Mouse (Mus musculus): ENCODE data around the gene Sulf2. TPM values are rescaled to one million over a fixed set of nuclear protein-coding genes. Genes with fewer than 3 reads are reported as not detected.

The Sulf2 gene
- polyA plus RNA-seq (2011; ENCODE audit: insufficient read depth, insufficient read length, low read depth, missing spikeins) = 116 and 119 TPM in 2 replicates

DNA sequence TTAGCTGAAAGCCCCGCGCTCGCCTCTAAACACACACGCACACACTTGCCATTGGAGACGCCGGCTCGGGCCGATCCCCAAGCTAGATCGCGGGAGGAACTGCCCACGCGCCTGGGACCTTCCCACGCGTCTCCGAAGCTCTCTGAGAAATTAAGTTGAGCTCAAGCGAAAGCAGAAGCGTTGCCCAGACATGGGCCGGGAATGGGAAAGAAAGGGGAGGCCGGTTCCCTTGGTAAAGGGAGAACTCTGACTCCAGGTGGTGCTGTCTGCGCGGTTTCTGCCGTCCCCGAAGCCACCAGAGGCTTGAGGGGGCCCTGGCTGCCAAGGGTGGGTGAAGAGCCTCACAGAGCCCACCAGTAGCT is at the start of gene Sulf2:
TSS of gene Sulf2 (minus strand) at position 210 of the 362 bp plus-strand sequence.
- Histone ChIP-seq H3K36me3 (ENCODE audit: control insufficient read depth, insufficient read depth, low read length, poor library complexity, severe bottlenecking) (no peaks in the 10 kb centered on the region), H3K4me1 (ENCODE audit: control insufficient read depth, insufficient read depth, low read length) (peaks cover 18% of the 10 kb centered on the region), H3K4me3 (ENCODE audit: low read depth, low read length) (peak within 1 kb of the TSS; percentile 87), H3K9ac (ENCODE audit: low read depth, poor library complexity, severe bottlenecking) (peak within 1 kb of the TSS; percentile 100), H3K27ac (ENCODE audit: insufficient read depth, low read length) (peak within 1 kb of the TSS; percentile 99), H3K9me3 (replicated peaks; ENCODE audit: control insufficient read depth, insufficient read depth, low read length, poor library complexity, severe bottlenecking) (no peaks in the 10 kb centered on the region), H3K27me3 (ENCODE audit: control insufficient read depth, insufficient read depth, low read length, poor library complexity, severe bottlenecking) (no peaks in the 10 kb centered on the region)
- TF ChIP-seq EP300 (IDR thresholded peaks at IDR 0.05; ENCODE audit: insufficient read depth, low read depth, low read length) = no peak
- TF ChIP-seq CTCF (IDR thresholded peaks at IDR 0.05; ENCODE audit: low read depth, low read length) = peak; percentile 46

- TF ChIP-seq CTCF (IDR thresholded peaks at IDR 0.05; ENCODE audit: low read depth, low read length) (no peak), EP300 (IDR thresholded peaks at IDR 0.05; ENCODE audit: insufficient read depth, low read depth, low read length) (no peak), POLR2A (IDR thresholded peaks at IDR 0.05; ENCODE audit: insufficient read depth, low read length) (no peak)
- no peaks in the 10 kb centered on the region for H3K36me3 ChIP-seq (ENCODE audit: control insufficient read depth, insufficient read depth, low read length, poor library complexity, severe bottlenecking)
Observed at GRCm38 (mm10) chr2:166204174-166204573, 48.7 kb upstream of the Sulf2 start.

DNA sequence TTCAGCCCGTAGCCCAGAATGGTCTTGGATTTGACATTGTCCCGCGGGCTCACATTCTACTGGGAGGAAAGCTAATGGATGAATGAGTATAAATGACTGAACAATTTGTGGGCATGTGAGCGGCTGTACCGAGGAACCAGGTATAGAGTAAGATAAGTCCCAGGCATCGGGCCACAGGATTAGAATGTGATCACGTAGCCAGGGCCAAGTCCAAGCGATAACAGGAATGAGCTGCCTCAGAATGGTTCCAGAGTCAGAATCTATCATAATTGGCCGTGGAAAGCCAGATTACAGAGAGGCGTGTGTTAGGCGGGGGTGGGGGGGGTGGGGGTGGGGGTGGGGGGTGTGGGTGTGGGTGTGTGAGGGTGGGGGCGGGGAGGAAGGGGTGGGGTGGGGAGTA is 48.2 kb upstream of the Sulf2 start:
- Histone ChIP-seq H3K27me3 (ENCODE audit: control insufficient read depth, insufficient read depth, low read length, poor library complexity, severe bottlenecking) (no peaks in the 10 kb centered on the region), H3K9ac (ENCODE audit: low read depth, poor library complexity, severe bottlenecking) (no peak overlapping the region), H3K27ac (ENCODE audit: insufficient read depth, low read length) (no peak overlapping the region; the same call in 1 of the 2 replicates), H3K4me1 (ENCODE audit: control insufficient read depth, insufficient read depth, low read length) (peaks cover 11% of the 10 kb centered on the region), H3K9me3 (replicated peaks; ENCODE audit: control insufficient read depth, insufficient read depth, low read length, poor library complexity, severe bottlenecking) (no peaks in the 10 kb centered on the region), H3K4me3 (ENCODE audit: low read depth, low read length) (no peak overlapping the region), H3K36me3 (ENCODE audit: control insufficient read depth, insufficient read depth, low read length, poor library complexity, severe bottlenecking) (no peaks in the 10 kb centered on the region)
- no peak for TF ChIP-seq EP300 (IDR thresholded peaks at IDR 0.05; ENCODE audit: insufficient read depth, low read depth, low read length)
- TF ChIP-seq POLR2A (IDR thresholded peaks at IDR 0.05; ENCODE audit: insufficient read depth, low read length) = no peak
- TF ChIP-seq CTCF (IDR thresholded peaks at IDR 0.05; ENCODE audit: low read depth, low read length) = no peak

More at GRCm38 (mm10) chr2:166204174-166204573, 48.7 kb upstream of the Sulf2 start:
- Histone ChIP-seq H3K9me3 (replicated peaks; ENCODE audit: control insufficient read depth, insufficient read depth, low read length, poor library complexity, severe bottlenecking) (no peaks in the 10 kb centered on the region), H3K9ac (ENCODE audit: low read depth, poor library complexity, severe bottlenecking) (no peak overlapping the region), H3K27me3 (ENCODE audit: control insufficient read depth, insufficient read depth, low read length, poor library complexity, severe bottlenecking) (no peaks in the 10 kb centered on the region), H3K4me3 (ENCODE audit: low read depth, low read length) (no peak overlapping the region), H3K4me1 (ENCODE audit: control insufficient read depth, insufficient read depth, low read length) (peaks cover 12% of the 10 kb centered on the region), H3K27ac (ENCODE audit: insufficient read depth, low read length) (0 out of 2 replicates have a peak overlapping the region, but pooled peaks have one; percentile 25)

DNA sequence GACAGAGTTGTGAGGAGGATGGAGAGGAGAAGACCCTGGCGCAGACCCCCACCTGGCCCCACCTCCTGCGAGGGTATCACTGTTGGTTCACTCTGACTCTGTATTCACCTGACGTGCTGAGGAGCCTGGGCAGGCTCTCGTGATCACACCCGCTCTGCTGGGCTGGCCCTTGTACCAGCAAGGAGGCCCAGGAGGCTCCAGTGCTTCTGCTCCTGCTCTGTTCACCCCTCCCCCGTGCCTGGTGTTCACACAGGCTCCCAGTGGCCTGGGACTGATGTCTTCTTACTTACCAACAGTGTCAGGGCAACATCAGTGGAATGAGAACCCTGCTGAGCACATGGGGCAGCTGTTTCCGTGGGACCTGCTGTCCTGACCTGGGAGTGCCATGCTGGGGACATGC is 42.5 kb upstream of the Sulf2 start:
- H3K27ac ChIP-seq (ENCODE audit: insufficient read depth, low read length) = no peak overlapping the region

DNA sequence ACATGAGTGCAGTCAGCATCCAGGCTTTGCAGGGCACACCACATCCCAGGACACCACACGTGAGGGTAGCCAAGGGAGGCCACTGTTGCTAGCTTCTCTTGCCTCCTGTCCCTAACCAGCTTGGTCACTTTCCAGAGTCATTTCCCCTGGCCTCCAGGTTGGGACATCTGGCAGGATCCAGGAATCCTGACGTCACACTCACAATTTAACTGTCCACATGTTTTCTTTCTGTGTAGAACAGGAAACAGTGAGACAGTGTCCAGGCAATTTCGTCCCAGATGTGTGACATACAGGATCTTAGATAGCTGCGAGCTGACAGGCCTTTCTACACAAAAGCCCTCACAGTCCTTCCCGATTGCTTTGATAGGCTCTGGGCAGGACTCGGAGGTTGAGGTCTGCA is 41.6 kb upstream of the Sulf2 start:
- Histone ChIP-seq H3K36me3 (ENCODE audit: control insufficient read depth, insufficient read depth, low read length, poor library complexity, severe bottlenecking) (no peaks in the 10 kb centered on the region), H3K27ac (ENCODE audit: insufficient read depth, low read length) (no peak overlapping the region), H3K9me3 (replicated peaks; ENCODE audit: control insufficient read depth, insufficient read depth, low read length, poor library complexity, severe bottlenecking) (peaks cover 7% of the 10 kb centered on the region), H3K27me3 (ENCODE audit: control insufficient read depth, insufficient read depth, low read length, poor library complexity, severe bottlenecking) (no peaks in the 10 kb centered on the region), H3K4me1 (ENCODE audit: control insufficient read depth, insufficient read depth, low read length) (peaks cover 21% of the 10 kb centered on the region), H3K4me3 (ENCODE audit: low read depth, low read length) (no peak overlapping the region), H3K9ac (ENCODE audit: low read depth, poor library complexity, severe bottlenecking) (no peak overlapping the region)
- TF ChIP-seq EP300 (IDR thresholded peaks at IDR 0.05; ENCODE audit: insufficient read depth, low read depth, low read length) (no peak), POLR2A (IDR thresholded peaks at IDR 0.05; ENCODE audit: insufficient read depth, low read length) (no peak)

More for the DNA sequence above, 42.5 kb upstream of the Sulf2 start:
- peaks cover 2% of the 10 kb centered on the region for H3K9me3 ChIP-seq (replicated peaks; ENCODE audit: control insufficient read depth, insufficient read depth, low read length, poor library complexity, severe bottlenecking)
- peaks cover 21% of the 10 kb centered on the region for H3K4me1 ChIP-seq (ENCODE audit: control insufficient read depth, insufficient read depth, low read length)
- H3K36me3 ChIP-seq (ENCODE audit: control insufficient read depth, insufficient read depth, low read length, poor library complexity, severe bottlenecking) = no peaks in the 10 kb centered on the region
- no peak for TF ChIP-seq POLR2A (IDR thresholded peaks at IDR 0.05; ENCODE audit: insufficient read depth, low read length)
- no peak for TF ChIP-seq CTCF (IDR thresholded peaks at IDR 0.05; ENCODE audit: low read depth, low read length)
- TF ChIP-seq EP300 (IDR thresholded peaks at IDR 0.05; ENCODE audit: insufficient read depth, low read depth, low read length) = no peak
- H3K4me3 ChIP-seq (ENCODE audit: low read depth, low read length) = no peak overlapping the region
- H3K27me3 ChIP-seq (ENCODE audit: control insufficient read depth, insufficient read depth, low read length, poor library complexity, severe bottlenecking) = no peaks in the 10 kb centered on the region
- H3K9ac ChIP-seq (ENCODE audit: low read depth, poor library complexity, severe bottlenecking) = no peak overlapping the region

DNA sequence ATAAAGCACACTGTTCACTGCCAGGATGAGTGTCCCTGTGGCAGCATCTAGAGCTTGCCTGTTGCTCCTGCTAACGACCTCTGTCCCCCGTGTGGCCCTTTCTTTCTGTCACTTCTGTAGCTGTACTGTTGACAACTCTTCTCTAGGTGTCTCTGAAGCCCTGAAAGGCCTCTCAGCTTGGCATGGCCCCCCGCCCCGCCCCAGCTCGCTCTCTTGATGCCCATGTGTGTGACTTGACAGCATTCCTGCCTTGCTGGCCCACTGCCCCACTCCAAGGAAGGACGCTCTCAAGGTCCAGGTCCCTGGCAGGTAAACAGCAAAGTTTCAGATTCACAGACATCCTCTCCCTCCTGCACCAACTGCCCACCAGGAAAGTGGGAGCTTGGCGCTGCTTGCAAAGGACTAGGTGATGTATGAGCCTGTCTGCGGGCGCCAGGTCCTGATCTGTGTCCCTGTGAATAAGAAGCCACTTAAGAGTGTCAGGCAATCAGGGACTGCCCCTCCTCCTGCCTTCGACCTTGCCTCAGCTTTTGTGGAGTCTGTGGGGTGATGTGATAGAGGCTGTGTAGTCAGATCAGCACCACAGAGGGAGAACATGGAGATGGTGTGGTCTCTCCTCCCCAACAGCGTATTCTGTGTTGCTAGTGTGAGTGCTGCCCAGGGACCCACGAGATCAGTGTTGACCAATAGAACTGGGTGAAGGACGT is 40.8 kb upstream of the Sulf2 start:
- no peak overlapping the region for H3K9ac ChIP-seq (ENCODE audit: low read depth, poor library complexity, severe bottlenecking)
- no peaks in the 10 kb centered on the region for H3K27me3 ChIP-seq (ENCODE audit: control insufficient read depth, insufficient read depth, low read length, poor library complexity, severe bottlenecking)
- H3K4me3 ChIP-seq (ENCODE audit: low read depth, low read length) = no peak overlapping the region
- TF ChIP-seq POLR2A (IDR thresholded peaks at IDR 0.05; ENCODE audit: insufficient read depth, low read length) (no peak), CTCF (IDR thresholded peaks at IDR 0.05; ENCODE audit: low read depth, low read length) (no peak), EP300 (IDR thresholded peaks at IDR 0.05; ENCODE audit: insufficient read depth, low read depth, low read length) (no peak)
- H3K36me3 ChIP-seq (ENCODE audit: control insufficient read depth, insufficient read depth, low read length, poor library complexity, severe bottlenecking) = no peaks in the 10 kb centered on the region
- H3K9me3 ChIP-seq (replicated peaks; ENCODE audit: control insufficient read depth, insufficient read depth, low read length, poor library complexity, severe bottlenecking) = peaks cover 7% of the 10 kb centered on the region
- no peak overlapping the region for H3K27ac ChIP-seq (ENCODE audit: insufficient read depth, low read length)
- peaks cover 21% of the 10 kb centered on the region for H3K4me1 ChIP-seq (ENCODE audit: control insufficient read depth, insufficient read depth, low read length)

Data from ES-Bruce4 (cell line).